Mouse (Mus musculus) spleen, adult 2 months (tissue): ENCODE results near the gene Rnaset2a. TPM values are rescaled to one million over a fixed set of nuclear protein-coding genes. Genes with fewer than 3 reads are reported as not detected.
"Not testable (repeated sequence)": the region's sequence is repeated elsewhere in the genome, so short reads cannot be mapped to it uniquely, and the experiment has no call there.

Source experiments
- DNase-seq, 2 experiments: peaks; one replicate each; pipeline versions ENCODE4 v3.0.0 to v3.0.0-alpha.2; 2012 to 2021; ENCODE audit warnings: low spot score in 2 of 2, low read depth in 1 of 2
- H3K27ac ChIP-seq: fragments of 200-500 bp; 2 replicates; pipeline ENCODE4 v1.5.1; 2012; ENCODE audit warnings: low read length, inconsistent platforms; ENCODE audit not compliant: insufficient read depth
- H3K27me3 ChIP-seq: fragments of 200-500 bp; 2 replicates; pipeline ENCODE4 v1.6.1; 2012; ENCODE audit warnings: mild to moderate bottlenecking, moderate library complexity, low read length, inconsistent platforms; ENCODE audit not compliant: control insufficient read depth, insufficient read depth
- H3K36me3 ChIP-seq: fragments of 200-500 bp; 2 replicates; pipeline ENCODE4 v1.6.1; 2012; ENCODE audit warnings: mild to moderate bottlenecking, low read length, inconsistent platforms; ENCODE audit not compliant: control insufficient read depth, insufficient read depth
- H3K4me1 ChIP-seq: fragments of 200-500 bp; 2 replicates; pipeline ENCODE4 v1.6.1; 2011; ENCODE audit warnings: inconsistent platforms; ENCODE audit not compliant: control insufficient read depth, insufficient read depth, insufficient read length
- H3K4me3 ChIP-seq: fragments of 200-500 bp; 2 replicates; pipeline ENCODE4 v1.5.1; 2011; ENCODE audit warnings: mild to moderate bottlenecking, inconsistent platforms; ENCODE audit not compliant: insufficient read depth, insufficient read length; ENCODE audit errors: extremely low read depth
- WGBS: fragments of 180-500 bp; shearing (Covaris S2); methylation state at CpG from one replicate; pipeline ENCODE4 v1.1.7; 2018; 5-methylcytosine and 5-hydroxymethylcytosine counted together
- polyA plus RNA-seq: library from polyadenylated mRNA; depleted of rRNA; stranded (reverse); fragments of >200 nt; gene quantifications from 2 replicates; pipeline ENCODE4 v1.2.3, GENCODE M21; 2012

Rnaset2a gene
- polyA plus RNA-seq, 1 experiment, result 31.2 TPM

- not testable (repeated sequence) for H3K27me3 ChIP-seq, H3K4me3 ChIP-seq, H3K4me1 ChIP-seq, H3K27ac ChIP-seq, DNase-seq, H3K36me3 ChIP-seq
- no CpG with 5 or more reads among the region's 6 CpGs for WGBS
These were observed 31.0 kb downstream of the Rnaset2a start for GRCm38 (mm10) chr17:8116928-8117327.

DNA sequence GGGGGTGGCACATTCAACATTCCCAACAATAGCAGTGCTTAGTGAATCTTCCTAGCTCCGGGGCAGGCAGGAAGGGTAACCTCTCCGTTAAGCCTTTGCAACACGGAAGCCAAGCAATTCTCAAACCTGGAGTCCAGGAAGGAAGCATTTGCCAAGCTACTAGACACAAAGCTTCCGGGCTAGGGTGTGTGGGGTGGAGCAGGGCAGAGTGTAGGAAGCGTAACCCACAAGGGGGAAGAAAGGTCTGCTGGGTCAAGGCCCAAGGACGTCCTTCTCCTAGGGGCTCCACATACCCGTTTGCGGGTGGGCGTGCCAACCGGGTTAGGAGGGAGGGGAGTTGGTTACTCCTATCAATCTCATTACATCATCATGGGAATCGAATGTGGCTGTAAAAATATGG, 31.5 kb downstream of the Rnaset2a start:
- not testable (repeated sequence) for H3K27me3 ChIP-seq, H3K27ac ChIP-seq, H3K4me1 ChIP-seq, DNase-seq, H3K36me3 ChIP-seq, H3K4me3 ChIP-seq
- 4% methylated on average over 9 of the region's 11 CpGs for WGBS

DNA sequence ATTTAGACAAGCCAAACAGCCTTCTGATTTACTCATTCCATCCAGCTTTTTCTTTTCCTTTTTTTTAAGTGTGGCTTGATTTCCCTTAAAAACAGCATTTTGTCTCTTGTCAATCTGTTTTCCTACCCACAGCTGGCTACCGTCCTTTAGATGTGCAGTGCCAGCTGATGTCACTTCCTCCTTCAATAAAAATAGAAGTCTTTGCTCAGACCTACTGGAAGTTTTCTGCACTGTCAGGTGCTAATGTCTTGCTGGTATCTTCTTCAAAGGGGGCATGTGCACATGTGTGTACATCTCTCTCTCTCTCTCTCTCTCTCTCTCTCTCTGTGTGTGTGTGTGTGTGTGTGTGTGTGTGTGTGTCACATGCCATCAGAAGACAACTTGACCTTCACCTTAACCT, 35.7 kb downstream of the Rnaset2a start:
- no CpG with 5 or more reads among the region's 1 CpGs for WGBS
- H3K27me3 ChIP-seq, H3K27ac ChIP-seq, DNase-seq, H3K4me1 ChIP-seq, H3K4me3 ChIP-seq, H3K36me3 ChIP-seq: not testable (repeated sequence)

DNA sequence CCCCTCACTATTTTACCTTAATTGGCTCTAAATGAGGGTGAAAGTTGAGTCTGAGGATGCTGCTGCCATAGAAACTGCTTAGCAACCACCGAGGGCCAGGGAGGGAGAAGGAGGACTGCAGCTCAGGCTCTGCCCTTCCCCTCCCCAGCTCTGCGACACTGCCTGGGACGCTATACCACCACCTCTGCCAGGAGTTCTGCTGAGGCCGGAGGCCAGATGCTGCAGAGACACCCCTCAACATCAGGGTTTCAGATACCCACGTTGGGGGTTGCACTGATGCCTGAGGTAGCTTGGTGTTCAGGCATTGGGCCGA, 46.6 kb downstream of the Rnaset2a start:
- H3K36me3 ChIP-seq, H3K4me3 ChIP-seq, H3K27me3 ChIP-seq, H3K4me1 ChIP-seq, H3K27ac ChIP-seq, DNase-seq: not testable (repeated sequence)
- WGBS, result 41% methylated on average over 2 of the region's 6 CpGs

DNA sequence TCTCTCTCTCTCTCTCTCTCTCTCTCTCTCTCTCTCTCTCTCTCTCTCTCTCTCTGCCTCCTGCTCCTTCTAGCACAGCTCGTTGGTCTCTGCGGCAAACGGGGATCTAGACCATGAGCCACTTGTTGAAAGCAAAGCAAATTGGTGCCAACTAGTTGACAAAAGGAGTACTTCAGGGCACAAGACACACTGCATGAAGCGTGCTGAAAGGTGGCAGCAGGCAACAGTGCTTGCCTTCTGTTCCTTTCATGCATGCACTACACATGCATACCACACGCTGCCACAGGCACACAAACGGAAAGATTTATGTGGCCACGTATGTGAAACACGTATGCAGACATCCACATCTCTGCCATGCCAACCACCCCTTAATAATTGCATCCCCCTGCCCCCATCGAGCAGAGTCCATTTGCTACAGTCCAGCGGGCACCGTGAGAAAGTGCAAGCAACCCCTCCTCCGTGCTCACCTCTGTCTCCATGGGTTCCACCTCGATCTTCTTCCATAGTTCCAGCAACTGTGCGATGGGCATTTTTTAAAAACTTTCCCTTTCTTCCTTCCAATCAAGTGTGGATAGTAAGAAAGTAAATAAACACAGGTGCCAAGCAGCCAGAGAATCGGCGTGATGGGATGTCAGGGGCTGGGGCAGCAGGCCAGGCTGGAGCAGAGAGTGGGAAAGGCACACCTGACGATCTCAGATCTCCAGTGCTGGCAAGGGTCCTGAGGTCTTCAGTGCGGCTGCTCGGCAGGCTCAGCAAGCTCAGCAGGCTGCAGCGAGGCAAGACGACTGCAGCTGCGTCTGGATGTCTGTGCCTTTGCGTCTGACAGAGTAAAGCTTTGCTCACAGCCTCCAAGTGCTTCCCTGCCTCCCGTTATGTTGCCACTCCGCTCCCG, 47.2 kb downstream of the Rnaset2a start:
- not testable (repeated sequence) for H3K36me3 ChIP-seq, DNase-seq, H3K27ac ChIP-seq, H3K27me3 ChIP-seq, H3K4me1 ChIP-seq, H3K4me3 ChIP-seq
- 80% methylated on average over 7 of the region's 26 CpGs for WGBS

- not testable (repeated sequence) for H3K4me3 ChIP-seq, H3K36me3 ChIP-seq, H3K4me1 ChIP-seq, DNase-seq, H3K27ac ChIP-seq, H3K27me3 ChIP-seq
- 58% methylated on average over 5 of the region's 5 CpGs for WGBS
These were observed 51.7 kb downstream of the Rnaset2a start for GRCm38 (mm10) chr17:8096199-8096598.

DNA sequence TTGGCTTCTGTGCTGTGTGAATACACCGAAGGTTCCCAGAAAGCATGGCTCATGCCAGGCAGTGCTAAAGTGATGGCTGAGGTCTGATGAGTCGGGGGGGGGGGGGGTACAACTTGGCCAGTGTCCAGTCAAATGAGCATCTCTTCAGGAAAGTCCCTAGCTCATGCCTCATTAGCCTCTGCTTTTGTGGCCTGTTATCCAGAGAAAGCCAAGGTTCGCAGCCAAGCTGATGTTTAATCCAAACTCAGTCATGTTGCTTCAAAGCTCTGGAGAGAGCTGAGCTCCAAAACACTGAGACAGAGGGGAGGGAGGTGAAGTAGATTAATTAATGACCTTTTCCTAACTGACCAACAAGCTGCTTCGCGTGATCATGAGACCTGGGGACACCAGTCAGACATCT, 52.2 kb downstream of the Rnaset2a start:
- not testable (repeated sequence) for H3K4me3 ChIP-seq, DNase-seq, H3K27ac ChIP-seq, H3K36me3 ChIP-seq, H3K27me3 ChIP-seq, H3K4me1 ChIP-seq
- WGBS, result 92% methylated on average over 3 of the region's 5 CpGs

DNA sequence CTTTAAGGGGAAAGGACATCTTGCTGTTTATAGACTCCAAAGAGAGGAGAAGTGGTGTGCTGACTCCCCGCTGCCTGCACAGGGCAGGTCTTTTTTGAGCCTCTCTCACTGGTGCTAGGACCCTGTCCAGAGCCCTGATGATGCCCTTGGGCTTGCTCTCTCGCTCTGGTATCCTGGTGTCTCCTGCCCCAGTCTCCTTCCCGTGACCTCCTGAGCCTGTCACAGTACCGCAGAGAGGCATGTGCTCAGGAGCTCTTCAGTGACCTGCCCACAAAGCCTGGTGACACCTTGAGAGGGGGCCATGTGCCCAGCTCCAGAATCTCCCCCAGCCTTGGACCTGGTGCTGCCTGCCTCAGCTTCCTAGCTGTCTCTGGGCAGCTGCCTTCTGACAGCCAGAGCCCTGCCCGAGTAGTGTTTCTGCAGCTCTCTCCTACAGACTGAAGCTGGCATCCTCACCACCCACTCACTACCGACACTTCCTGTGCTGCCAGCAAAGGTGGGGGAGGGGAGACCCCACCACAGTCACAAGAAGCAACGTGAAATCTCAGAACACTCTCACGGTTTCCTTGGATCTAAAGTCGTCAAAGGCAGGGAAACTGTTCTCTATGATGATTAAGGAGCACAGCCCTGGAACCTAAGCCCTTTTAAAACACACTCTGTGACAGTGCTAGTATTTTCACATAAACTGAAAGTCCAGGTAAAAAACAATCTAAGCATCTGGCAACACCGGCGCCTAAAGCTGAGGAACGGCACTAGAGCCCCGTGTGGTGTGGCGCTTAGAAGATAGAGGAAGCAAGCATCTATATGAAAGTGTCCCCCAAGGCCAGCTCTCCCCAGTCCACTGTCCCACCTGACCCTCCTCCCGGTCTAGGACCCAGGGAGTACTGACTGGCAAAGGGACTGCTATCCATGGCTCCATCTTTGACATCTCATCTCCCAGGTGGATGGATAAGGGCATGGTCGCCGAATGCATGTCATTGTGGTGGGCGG, 55.1 kb downstream of the Rnaset2a start:
- WGBS, result 39% methylated on average over 3 of the region's 18 CpGs
- H3K27me3 ChIP-seq, H3K4me1 ChIP-seq, DNase-seq, H3K36me3 ChIP-seq, H3K4me3 ChIP-seq, H3K27ac ChIP-seq: not testable (repeated sequence)

DNA sequence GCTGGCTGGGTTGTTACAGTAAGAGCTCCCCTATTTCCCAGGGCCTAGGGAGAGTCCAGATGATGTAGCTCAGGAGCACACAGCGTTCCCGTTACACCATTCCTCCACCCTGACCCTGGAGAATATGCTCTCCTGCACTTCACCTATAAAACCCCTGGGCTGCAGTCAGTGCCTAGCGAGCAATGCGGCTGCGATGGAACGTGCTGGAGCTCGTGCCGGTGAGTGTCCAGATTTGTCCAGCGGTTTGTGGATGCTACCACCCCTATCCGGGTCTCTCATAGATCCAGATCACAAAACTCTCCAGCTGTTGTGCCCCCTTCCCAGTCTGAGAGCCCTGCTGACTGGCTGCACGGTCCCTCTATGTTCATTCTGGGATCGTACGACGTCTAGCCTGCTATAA, 56.6 kb downstream of the Rnaset2a start:
- WGBS, result 93% methylated on average over 14 of the region's 14 CpGs
- H3K4me3 ChIP-seq, H3K4me1 ChIP-seq, H3K27me3 ChIP-seq, H3K36me3 ChIP-seq, H3K27ac ChIP-seq, DNase-seq: not testable (repeated sequence)

DNA sequence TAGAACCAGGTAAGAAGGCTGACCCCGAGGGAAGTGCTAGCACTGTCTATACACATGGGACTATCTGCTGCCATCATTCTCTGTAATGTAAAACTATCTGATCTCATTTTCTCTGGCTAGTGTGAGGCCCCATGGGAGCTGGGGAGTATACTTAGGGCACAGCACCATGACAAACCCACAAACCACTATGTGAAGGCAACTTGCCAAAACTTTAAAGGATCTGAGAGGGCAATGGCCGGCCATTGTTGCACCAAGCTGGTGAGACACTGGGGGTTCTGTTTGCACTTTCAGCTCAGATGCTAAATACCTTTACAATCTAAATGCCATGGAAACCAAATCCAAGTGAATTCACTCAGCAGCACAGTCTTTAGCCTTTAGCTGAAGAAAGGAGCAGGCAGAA, 78.0 kb downstream of the Rnaset2a start:
- not testable (repeated sequence) for H3K4me1 ChIP-seq, H3K4me3 ChIP-seq, H3K27ac ChIP-seq, H3K27me3 ChIP-seq, H3K36me3 ChIP-seq, DNase-seq
- 29% methylated on average over 2 of the region's 2 CpGs for WGBS
